Mouse (Mus musculus): Measurements from ENCODE around the gene Tnni3k. TPM values are rescaled to one million over a fixed set of nuclear protein-coding genes. Genes with fewer than 3 reads are reported as not detected.
A peak's percentile ranks its signal among the peaks of the same experiment; 100 is the strongest.

Gene Tnni3k
- total RNA-seq, 2 experiments from 2014 or later: not detected

GRCm38 (mm10) chr3:154766321-154766720 is 288.9 kb downstream of the Tnni3k start:
- DNase-seq (ENCODE audit: low spot score): no peak

DNA sequence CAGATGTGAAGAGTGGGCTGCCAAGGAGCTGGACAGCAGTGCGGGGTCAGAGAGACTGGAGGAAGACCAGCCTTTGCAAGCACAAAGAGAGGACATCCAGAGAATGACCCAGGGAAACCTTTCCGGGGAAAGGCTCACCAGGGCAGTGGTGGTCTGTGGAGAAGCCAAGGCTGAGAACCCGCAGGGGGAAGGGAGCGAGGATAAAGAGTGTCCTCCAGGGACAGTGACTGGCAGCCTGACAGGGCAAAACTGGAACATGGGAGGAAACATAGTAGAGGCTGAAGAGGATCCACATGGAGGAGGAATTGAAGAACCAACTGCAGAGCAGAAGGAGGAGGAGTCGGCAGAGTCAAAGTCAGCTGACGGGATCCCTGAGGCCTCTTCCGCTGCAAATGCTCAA is 291.1 kb downstream of the Tnni3k start:
- peak; percentile 2 for DNase-seq (ENCODE audit: low spot score)

DNA sequence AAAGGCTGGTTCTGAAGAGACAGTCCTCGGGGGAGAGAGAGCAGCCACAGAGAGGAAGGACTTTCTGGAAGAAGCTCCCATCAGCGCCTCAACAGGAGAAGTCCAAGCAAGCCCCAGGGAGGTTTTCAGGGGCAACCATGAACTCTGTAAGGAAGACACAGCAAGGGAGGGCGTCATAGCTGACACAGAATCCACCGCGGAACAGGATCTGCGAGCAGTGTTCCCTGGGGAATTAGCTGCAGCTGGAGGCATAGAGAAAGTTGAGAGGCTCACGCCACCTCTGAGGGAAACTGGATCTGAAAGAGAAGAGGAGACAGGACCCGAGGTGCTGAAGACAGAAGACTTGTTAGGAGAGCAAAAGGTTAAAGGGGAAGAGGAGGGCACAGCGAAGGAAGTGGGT is 291.8 kb downstream of the Tnni3k start:
- DNase-seq (ENCODE audit: low spot score): no peak

DNA sequence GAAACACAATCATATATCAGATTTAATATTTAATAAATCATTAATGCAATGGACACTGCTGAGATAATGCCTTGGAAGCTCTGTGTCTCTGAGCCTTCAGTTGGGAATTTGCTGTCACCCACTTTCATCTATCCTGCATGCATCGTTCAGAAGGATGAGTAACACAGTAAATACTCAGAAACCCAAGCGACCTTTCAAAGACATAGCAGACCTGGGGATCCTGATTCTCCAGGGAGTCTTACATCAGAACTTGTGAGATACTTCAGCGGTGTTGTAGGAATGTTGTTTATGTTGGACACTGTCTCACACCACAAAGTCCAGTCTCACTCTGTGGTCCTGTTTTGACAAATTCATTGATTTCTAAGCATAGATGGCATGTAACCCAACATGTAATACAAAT is 294.1 kb downstream of the Tnni3k start:
- no peak for DNase-seq (ENCODE audit: low spot score)

GRCm38 (mm10) chr3:154758089-154758488 is 297.1 kb downstream of the Tnni3k start:
- DNase-seq (ENCODE audit: low spot score): no peak

GRCm38 (mm10) chr3:154755225-154755624 is 300.0 kb downstream of the Tnni3k start:
- no peak for DNase-seq (ENCODE audit: low spot score)

GRCm38 (mm10) chr3:154754505-154754904 is 300.7 kb downstream of the Tnni3k start:
- DNase-seq (ENCODE audit: low spot score): no peak

DNA sequence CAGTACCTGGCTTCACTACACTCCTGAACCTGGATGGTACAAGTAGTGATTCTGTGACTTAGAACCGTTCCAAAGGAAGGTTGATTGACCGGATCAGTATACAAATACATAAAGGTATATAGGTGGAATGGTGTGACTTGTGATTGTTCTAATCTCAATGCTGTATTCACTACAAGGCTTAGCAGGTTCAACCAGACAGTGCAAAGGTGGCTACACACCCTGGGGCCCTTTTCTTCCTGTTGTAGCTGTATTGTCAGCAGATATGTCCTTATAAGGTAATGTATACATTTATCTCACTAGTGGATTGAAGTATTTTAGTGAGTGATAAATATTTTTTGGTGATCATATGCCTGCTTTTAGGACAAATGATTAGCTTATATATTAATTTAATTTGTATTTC is 310.9 kb downstream of the Tnni3k start:
- DNase-seq (ENCODE audit: low spot score): no peak

GRCm38 (mm10) chr3:154742927-154743326 is 312.3 kb downstream of the Tnni3k start:
- DNase-seq (ENCODE audit: low spot score): no peak

GRCm38 (mm10) chr3:154741496-154741895 is 313.7 kb downstream of the Tnni3k start:
- no peak for DNase-seq (ENCODE audit: low spot score)

Other genes with a start within 250 kb of the Tnni3k start
- gene Fpgt, start 38.0 kb upstream of the Tnni3k start, total RNA-seq (2021): 1 to 10 TPM; 7.5 to 8.8 TPM
- under 1 TPM; 0.21 to 0.32 TPM for gene Lrriq3, start 38.0 kb upstream of the Tnni3k start, total RNA-seq (2021)